Mouse (Mus musculus) heart, postnatal 10 days (tissue): ENCODE data around the gene Kitl. TPM values are rescaled to one million over a fixed set of nuclear protein-coding genes. Genes with fewer than 3 reads are reported as not detected.

Experiments used
- DNase-seq, 2 experiments: peaks; one replicate each; pipeline ENCODE4 v3.0.0; 2021
- intact Hi-C: fragments of 180-260 bp; cut with DNase I; formaldehyde crosslinking; loops from one replicate; pipeline ENCODE4 v1.15.1; 2025
- microRNA-seq, 2 experiments: library from miRNA; unstranded; fragments of <30 nt; microRNA quantifications; one replicate each; pipeline ENCODE4 v1.2.0; 2022
- total RNA-seq, 2 experiments: library from RNA; stranded (reverse); gene quantifications; 2 replicates each; pipeline ENCODE4 v1.2.3; 2021

Gene Kitl
- total RNA-seq, 2 experiments from 2014 or later, result 123 to 129 TPM

GRCm38 (mm10) chr10:100072641-100073040, 57.2 kb downstream of the Kitl start:
- intact Hi-C loops, result no loop called here

GRCm38 (mm10) chr10:100073092-100073491, 57.7 kb downstream of the Kitl start:
- intact Hi-C loops, result no loop called here
- DNase-seq, result no peak

More at GRCm38 (mm10) chr10:100072641-100073040, 57.2 kb downstream of the Kitl start:
- no peak for DNase-seq

GRCm38 (mm10) chr10:100101115-100101514, 85.7 kb downstream of the Kitl start:
- intact Hi-C loops, result no loop called here
- DNase-seq, result no peak

GRCm38 (mm10) chr10:100111209-100111608, 95.8 kb downstream of the Kitl start:
- DNase-seq, result no peak
- intact Hi-C loops, result no loop called here

GRCm38 (mm10) chr10:100115570-100115969, 100.1 kb downstream of the Kitl start:
- DNase-seq, result no peak
- intact Hi-C loops, result no loop called here

GRCm38 (mm10) chr10:100124452-100124851, 109.0 kb downstream of the Kitl start:
- intact Hi-C loops, result no loop called here
- DNase-seq, result no peak

- DNase-seq, result peak in 1 of 2 experiments; percentile 13
- intact Hi-C loops, result no loop called here
Observed at GRCm38 (mm10) chr10:100127837-100128743, 112.7 kb downstream of the Kitl start.

- intact Hi-C loops, result no loop called here
- no peak for DNase-seq
Observed at GRCm38 (mm10) chr10:100131657-100132056, 116.2 kb downstream of the Kitl start.

GRCm38 (mm10) chr10:100132304-100132703, 116.9 kb downstream of the Kitl start:
- intact Hi-C loops, result no loop called here
- DNase-seq, result no peak

- no peak for DNase-seq
- intact Hi-C loops, result no loop called here
Observed at GRCm38 (mm10) chr10:100138552-100138951, 123.1 kb downstream of the Kitl start.

GRCm38 (mm10) chr10:100148123-100148522, 132.7 kb downstream of the Kitl start:
- intact Hi-C loops, result loop anchor here (5.0 kb wide), 1 partner anchor 51 kb away; no protein-coding TSS in a partner anchor
- DNase-seq, result no peak

Small RNA genes within 50 kb of the gene (microRNA-seq; reads per million reads assigned to microRNA genes)
- gene Gm22918 (0 reads per million in 2 experiments), gene Gm25287 (0 reads per million in 2 experiments)
